ENCODE assay signal across 11 mouse cellular contexts in the genomic region with DNA sequence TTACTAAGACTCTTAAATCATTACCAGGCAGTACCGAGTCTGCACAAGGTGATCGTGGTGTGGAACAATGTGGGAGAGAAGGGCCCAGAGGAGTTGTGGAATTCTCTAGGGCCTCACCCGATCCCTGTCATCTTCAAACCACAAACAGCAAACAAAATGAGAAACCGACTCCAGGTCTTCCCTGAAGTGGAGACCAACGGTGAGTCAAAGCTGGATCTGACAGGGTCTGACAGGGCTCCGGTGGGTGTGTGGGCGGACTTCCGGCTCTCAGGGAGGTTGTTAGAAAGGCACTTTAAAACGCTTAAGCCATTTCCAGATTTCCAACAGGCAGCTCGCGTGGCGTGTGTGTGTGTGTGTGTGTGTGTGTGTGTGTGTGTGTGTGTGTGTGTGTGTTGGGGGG.
"Had no signal": no experiment of that assay in that cellular context is flagged by ENCODE, and none has a peak within 500 bp of the region (broad histone marks: within the 10 kb centered on the region; RNA-seq: fewer than 3 reads in every experiment).

No protein-coding gene starts in this region.

- H3K4me3 ChIP-seq: liver, embryonic 15.5 days; midbrain, embryonic 13.5 days; neural tube, embryonic 15.5 days had no signal

- H3K27me3 ChIP-seq: liver, embryonic 15.5 days; midbrain, embryonic 13.5 days; neural tube, embryonic 15.5 days had no signal

- H3K4me1 ChIP-seq: liver, embryonic 15.5 days; neural tube, embryonic 15.5 days had no signal

- H3K27ac ChIP-seq: liver, embryonic 15.5 days; midbrain, embryonic 13.5 days; neural tube, embryonic 15.5 days; stomach, postnatal 0 days had no signal

- DNase-seq: kidney, adult 18-20 months; kidney, postnatal 10 days; lung, adult 2 months; right cerebral cortex, adult 18-20 months; right cerebral cortex, postnatal 25 days; thymus, adult 2 months; thymus, postnatal 25 days had no signal
